Mouse (Mus musculus) lung, postnatal 0 days (tissue): ENCODE measurements around the gene Acot6.
"Not testable (repeated sequence)": the region's sequence is repeated elsewhere in the genome, so short reads cannot be mapped to it uniquely, and the experiment has no call there.

Source experiments
- CTCF ChIP-seq: IDR thresholded peaks from 2 replicates; pipeline ENCODE4 v1.5.1; 2016; ENCODE audit warnings: antibody characterized with exemption, mild to moderate bottlenecking
- EP300 ChIP-seq: IDR thresholded peaks from 2 replicates; pipeline ENCODE4 v1.6.1; 2016; ENCODE audit warnings: antibody characterized with exemption, mild to moderate bottlenecking, control low read depth

- peak; percentile 39 for TF ChIP-seq CTCF
- TF ChIP-seq EP300 = not testable (repeated sequence)
These were observed at the start of gene Acot6 for GRCm38 (mm10) chr12:84100604-84101492.
